11 mouse cellular contexts compared by ENCODE assay signal in the genomic region with DNA sequence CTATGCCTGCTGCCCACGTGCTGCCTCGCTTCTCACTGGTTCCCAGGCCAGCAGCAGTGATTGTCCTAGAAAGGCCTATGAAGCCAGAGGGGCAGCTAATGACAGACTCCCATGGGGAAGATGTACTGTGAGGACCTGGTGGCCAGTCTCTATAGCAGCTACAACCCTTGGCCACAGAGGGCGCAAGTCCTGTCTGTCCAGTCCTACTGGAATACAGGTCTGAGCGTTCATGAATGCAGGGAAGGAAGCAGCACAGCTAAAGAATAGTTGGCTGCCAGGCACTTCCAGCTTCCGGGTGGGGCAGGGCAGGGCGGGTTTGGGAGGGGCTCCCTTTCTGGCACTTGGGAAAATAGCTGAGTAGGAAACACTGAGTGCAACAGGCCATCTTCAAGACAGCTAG. TPM values are rescaled to one million over a fixed set of nuclear protein-coding genes. Genes with fewer than 3 reads are reported as not detected.
DNase-seq lines count a peak whose midpoint lies in the region; ATAC-seq lines count a peak whose summit lies in the region.
"Had no signal": no experiment of that assay in that cellular context is flagged by ENCODE, and none has a peak within 500 bp of the region (broad histone marks: within the 10 kb centered on the region; RNA-seq: fewer than 3 reads in every experiment).

No protein-coding gene starts in this region.

- no peaks in the 10 kb centered on the region for H3K4me1 ChIP-seq in midbrain, embryonic 11.5 days (ENCODE audit: control insufficient read depth, insufficient read depth, low read length)
- no peaks in the 10 kb centered on the region for H3K4me1 ChIP-seq in midbrain, embryonic 15.5 days
- peaks cover 3% of the 10 kb centered on the region; the same call in 1 of the 2 replicates for H3K4me1 ChIP-seq in kidney, embryonic 16.5 days (ENCODE audit: insufficient read depth, low read length)
- H3K4me1 ChIP-seq: embryonic facial prominence, embryonic 13.5 days had no signal

- 73% methylated on average over 6 of the region's 6 CpGs for WGBS in midbrain, embryonic 11.5 days
- WGBS in midbrain, embryonic 15.5 days: 62% methylated on average over 6 of the region's 6 CpGs
- 64% methylated on average over 6 of the region's 6 CpGs for WGBS in kidney, embryonic 16.5 days

- ATAC-seq in midbrain, embryonic 11.5 days (ENCODE audit: low FRiP score): 0 out of 2 replicates have a peak, but pooled peaks have one; percentile 30
- ATAC-seq in midbrain, embryonic 15.5 days (replicated peaks): no peak
- 0 out of 2 replicates have a peak, but pooled peaks have one; percentile 4 for ATAC-seq in kidney, embryonic 16.5 days (ENCODE audit: low FRiP score, low TSS enrichment)
- peak; percentile 38; the same call in 1 of the 2 replicates for ATAC-seq in megakaryocyte-erythroid progenitor cell, adult 5-6 weeks (replicated peaks; ENCODE audit: low FRiP score, low TSS enrichment, poor library complexity, severe bottlenecking)

- H3K4me2 ChIP-seq in midbrain, embryonic 11.5 days: no peak overlapping the region
- no peak overlapping the region for H3K4me2 ChIP-seq in midbrain, embryonic 15.5 days
- no peak overlapping the region for H3K4me2 ChIP-seq in kidney, embryonic 16.5 days (replicated peaks; ENCODE audit: low read depth, low read length)
- H3K4me2 ChIP-seq: embryonic facial prominence, embryonic 13.5 days had no signal

- H3K36me3 ChIP-seq in midbrain, embryonic 11.5 days (ENCODE audit: control insufficient read depth, insufficient read depth, low read length): peaks cover 12% of the 10 kb centered on the region
- H3K36me3 ChIP-seq in midbrain, embryonic 15.5 days (replicated peaks): peaks cover 32% of the 10 kb centered on the region
- H3K36me3 ChIP-seq in kidney, embryonic 16.5 days (ENCODE audit: insufficient read depth, low read length): peaks cover 33% of the 10 kb centered on the region

- no peak overlapping the region for H3K4me3 ChIP-seq in midbrain, embryonic 11.5 days (ENCODE audit: low read depth, low read length)
- no peak overlapping the region for H3K4me3 ChIP-seq in midbrain, embryonic 15.5 days
- H3K4me3 ChIP-seq in kidney, embryonic 16.5 days (ENCODE audit: low read length): no peak overlapping the region
- H3K4me3 ChIP-seq: embryonic facial prominence, embryonic 13.5 days had no signal

- no peak overlapping the region for H3K27ac ChIP-seq in midbrain, embryonic 11.5 days (ENCODE audit: low read depth, low read length)
- no peak overlapping the region for H3K27ac ChIP-seq in midbrain, embryonic 15.5 days
- H3K27ac ChIP-seq in kidney, embryonic 16.5 days (ENCODE audit: low read length): peak overlapping the region; percentile 59
- H3K27ac ChIP-seq: embryonic facial prominence, embryonic 13.5 days had no signal

- H3K27me3 ChIP-seq in midbrain, embryonic 11.5 days (ENCODE audit: control insufficient read depth, insufficient read depth, low read length): no peaks in the 10 kb centered on the region
- H3K27me3 ChIP-seq in midbrain, embryonic 15.5 days (replicated peaks): no peaks in the 10 kb centered on the region
- no peaks in the 10 kb centered on the region for H3K27me3 ChIP-seq in kidney, embryonic 16.5 days (ENCODE audit: insufficient read depth, low read length)
- H3K27me3 ChIP-seq: embryonic facial prominence, embryonic 13.5 days had no signal

- H3K9me3 ChIP-seq in midbrain, embryonic 11.5 days (ENCODE audit: control insufficient read depth, low read length): no peaks in the 10 kb centered on the region
- H3K9me3 ChIP-seq in midbrain, embryonic 15.5 days: no peaks in the 10 kb centered on the region
- no peaks in the 10 kb centered on the region for H3K9me3 ChIP-seq in kidney, embryonic 16.5 days (ENCODE audit: low read length)
- H3K9me3 ChIP-seq: embryonic facial prominence, embryonic 13.5 days had no signal

- DNase-seq in embryo, embryonic 10 days (ENCODE audit: low spot score): peak; percentile 57
- DNase-seq in embryo, embryonic 9.5 days (ENCODE audit: extremely low spot score): no peak
- DNase-seq in midbrain, embryonic 11.5 days (ENCODE audit: low spot score, missing footprints): no peak
- no peak for DNase-seq in spleen, postnatal 10 days (ENCODE audit: low spot score in 2 of 2)
- DNase-seq in natural killer cell, adult 2 months (ENCODE audit: low spot score in 2 of 2): no peak
- DNase-seq: right cerebral cortex, postnatal 14 days had no signal

- no peak overlapping the region for H3K9ac ChIP-seq in midbrain, embryonic 11.5 days (ENCODE audit: low read length)
- H3K9ac ChIP-seq in midbrain, embryonic 15.5 days: no peak overlapping the region
- H3K9ac ChIP-seq in kidney, embryonic 16.5 days (replicated peaks; ENCODE audit: low read length): no peak overlapping the region
- H3K9ac ChIP-seq: embryonic facial prominence, embryonic 13.5 days had no signal

RNA-seq across cellular contexts. Expression of a gene that starts 15.2 kb away (rescaled TPM):
- 1.0 TPM in 2 replicates for polyA plus RNA-seq in midbrain, embryonic 11.5 days (2014; fragmentation: Nextera tagmentation; extraction: Ambion mirVana)
- polyA plus RNA-seq in midbrain, embryonic 15.5 days (2015; fragmentation: Nextera tagmentation; extraction: Ambion mirVana): 3.2 and 3.4 TPM in 2 replicates
- 10.6 and 12.1 TPM in 2 replicates for polyA plus RNA-seq in kidney, embryonic 16.5 days (2015; fragmentation: Nextera tagmentation; extraction: Ambion mirVana)
- total RNA-seq in megakaryocyte-erythroid progenitor cell, adult 5-6 weeks (2014; fragmentation: Nextera tagmentation): not detected in 2 replicates
- total RNA-seq in megakaryocyte-erythroid progenitor cell, adult 5-6 weeks (2017): not detected in 2 replicates
- total RNA-seq: monocyte, adult 5-6 weeks had no signal
